Mouse (Mus musculus) heart, adult 10 weeks (tissue): ENCODE data around the gene Cryba1. TPM values are rescaled to one million over a fixed set of nuclear protein-coding genes. Genes with fewer than 3 reads are reported as not detected.

ENCODE experiments used
- polyA plus RNA-seq: library from polyadenylated mRNA; stranded (reverse); fragments of 350-450 nt; fragmentation: Illumina TruSeq; extraction: RNeasy Lipid Tissue Mini Kit (QIAGEN cat#74804); gene quantifications from one replicate; pipeline ENCODE4 v1.2.3, GENCODE M21; 2014; ENCODE audit warnings: low read depth, low replicate concordance

Gene Cryba1
- polyA plus RNA-seq = not detected

DNA sequence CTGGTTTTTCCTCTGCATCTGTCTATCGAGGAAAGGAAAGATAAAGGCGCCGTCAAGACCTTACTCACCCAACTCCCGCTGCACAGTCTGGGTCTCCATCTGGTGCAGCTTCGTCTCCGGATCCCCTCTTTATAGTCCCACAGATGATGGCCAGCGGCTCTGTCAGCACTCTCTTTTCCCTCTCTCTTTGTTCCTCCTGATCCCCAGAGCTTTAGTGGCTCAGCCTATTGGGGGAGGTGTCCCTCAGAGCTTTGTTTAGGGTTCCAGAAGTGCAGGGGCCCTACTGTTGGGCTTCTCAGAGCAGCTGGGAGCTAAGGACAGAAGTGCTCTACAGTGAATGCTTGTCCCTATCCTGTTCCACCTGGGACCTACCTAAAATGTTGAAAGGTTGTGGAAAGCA, at the start of gene Cryba1:
Cryba1 (minus strand) TSS at position 101 of the 400 bp plus-strand sequence.

DNA sequence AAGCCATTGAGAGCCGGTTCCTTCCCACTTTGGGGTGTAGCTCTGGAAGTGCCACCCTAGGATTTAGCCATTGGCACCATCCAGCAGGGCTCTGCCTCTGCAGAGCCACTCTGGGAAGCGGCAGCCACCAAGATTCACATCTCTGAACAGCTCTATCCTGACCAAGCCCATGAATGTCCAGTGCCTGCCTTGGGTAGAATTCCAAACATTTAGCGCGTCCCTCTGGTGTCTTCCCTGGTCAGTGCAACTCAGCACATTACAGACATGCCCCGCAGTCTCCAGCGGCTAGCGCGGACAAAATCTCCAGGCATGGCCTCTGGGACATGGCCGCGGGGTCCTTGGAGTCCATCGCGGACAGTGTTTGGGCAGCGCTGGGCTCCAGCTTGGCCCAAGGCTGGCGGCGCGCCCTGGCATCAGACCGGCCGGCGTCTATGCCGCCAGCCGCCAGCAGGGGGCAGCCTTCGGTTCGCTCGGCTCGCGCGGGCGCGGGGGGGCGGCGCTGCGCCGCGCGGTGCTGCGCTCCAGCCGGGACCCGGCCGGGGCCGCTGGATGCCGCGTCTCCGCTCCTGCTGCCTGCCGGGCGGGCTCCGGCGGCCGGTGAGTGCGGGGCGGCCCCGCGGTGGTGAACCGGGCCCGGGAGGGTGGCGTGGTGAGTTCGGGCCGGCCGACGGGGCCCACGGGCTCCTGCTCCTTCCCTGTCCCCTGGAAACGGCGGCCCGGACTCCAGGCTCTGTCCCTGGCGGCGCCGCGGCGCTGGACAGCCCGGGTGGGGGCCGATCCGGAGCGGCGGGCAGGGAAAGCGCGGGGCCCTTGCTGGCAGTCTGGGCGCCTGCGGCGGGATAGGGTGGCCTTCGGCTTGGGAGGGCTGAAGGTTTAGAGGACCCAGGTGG, 37.9 kb upstream of the Cryba1 start, which contains the start of gene Myo18a:
Myo18a (plus strand) TSS at position 464 of the 890 bp plus-strand sequence.

DNA sequence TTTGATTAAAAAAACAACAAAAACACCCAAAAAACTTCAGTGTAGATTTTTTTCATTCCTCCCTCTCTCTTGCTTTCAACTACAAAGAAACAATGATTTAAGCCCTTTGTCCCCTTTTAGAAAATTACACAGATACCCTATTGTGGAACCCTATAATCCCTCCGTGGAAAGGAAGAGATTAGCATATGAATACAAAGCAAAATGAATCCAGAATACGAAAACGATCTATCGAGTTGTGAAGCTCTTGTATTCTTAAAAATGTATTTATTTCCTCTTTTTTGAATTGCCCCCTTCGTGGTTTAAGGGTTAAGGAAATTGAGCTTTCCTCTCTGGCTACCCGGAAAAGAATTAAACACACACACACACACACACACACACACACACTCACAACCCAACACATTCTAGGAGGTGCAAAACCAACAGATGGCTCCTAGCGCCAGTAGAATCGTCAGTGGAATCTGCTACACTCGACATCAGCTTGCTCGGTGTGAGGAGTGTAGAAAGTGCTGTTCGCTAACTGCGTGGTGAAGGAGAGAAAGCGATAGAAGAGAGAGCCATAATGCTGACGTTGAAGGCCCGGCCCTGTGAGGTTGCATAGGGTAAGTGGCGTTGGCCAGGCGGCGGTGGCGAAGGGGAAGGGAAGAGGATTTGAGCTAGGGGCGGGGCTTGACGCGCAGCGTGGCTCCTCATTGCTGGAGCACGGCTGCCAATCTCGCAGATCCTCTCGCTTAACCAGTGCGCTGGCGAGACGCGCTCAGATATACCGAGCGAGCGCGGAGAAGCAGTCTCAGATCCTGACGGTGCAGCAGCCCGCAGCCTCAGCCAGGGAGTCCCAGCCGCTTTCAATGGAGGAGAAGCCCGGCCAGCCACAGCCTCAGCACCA, 39.5 kb downstream of the Cryba1 start, which contains the start of gene Nufip2:
Nufip2 (plus strand) TSS at position 773 of the 883 bp plus-strand sequence.

Other genes with a start within 250 kb of the Cryba1 start
- 11.5 TPM for gene Ankrd13b, start 235.6 kb downstream of the Cryba1 start, polyA plus RNA-seq
- 49.5 TPM for gene Git1, start 231.7 kb downstream of the Cryba1 start, polyA plus RNA-seq
- 1.2 TPM for gene Abhd15, start 210.2 kb downstream of the Cryba1 start, polyA plus RNA-seq
- gene Trp53i13, start 209.3 kb downstream of the Cryba1 start, polyA plus RNA-seq = 12.3 TPM
- not detected for gene Gm10392, start 206.1 kb downstream of the Cryba1 start, polyA plus RNA-seq
- 21.3 TPM for gene Taok1, start 117.5 kb downstream of the Cryba1 start, polyA plus RNA-seq
- 25.4 TPM for gene Nufip2, start 39.1 kb downstream of the Cryba1 start, polyA plus RNA-seq
- gene Myo18a, start 38.0 kb upstream of the Cryba1 start, polyA plus RNA-seq = 183 TPM
- gene Gm10277, start 62.5 kb upstream of the Cryba1 start, polyA plus RNA-seq = not detected
- gene Pipox, start 168.8 kb upstream of the Cryba1 start, polyA plus RNA-seq = 0.92 TPM
- 0.42 TPM for gene Sez6, start 205.5 kb upstream of the Cryba1 start, polyA plus RNA-seq